Mouse (Mus musculus) midbrain, embryonic 16.5 days (tissue): ENCODE measurements around the gene Spsb4. TPM values are rescaled to one million over a fixed set of nuclear protein-coding genes. Genes with fewer than 3 reads are reported as not detected.

Source experiments
- ATAC-seq: fragments of 200-750 bp; cut with Nextera tagmentation; 2 replicates; pipeline ENCODE4 v1.8.0; 2017; ENCODE audit warnings: moderate TSS enrichment
- H3K27ac ChIP-seq: fragments of 300-500 bp; sonication (generic); 2 replicates; pipeline ENCODE4 v1.5.1; 2014; ENCODE audit warnings: mild to moderate bottlenecking, low read length, mixed read lengths
- H3K27me3 ChIP-seq: fragments of 300-500 bp; sonication (generic); 2 replicates; pipeline ENCODE4 v1.6.1; 2014; ENCODE audit warnings: low read depth, low read length, mixed read lengths; ENCODE audit not compliant: control insufficient read depth, insufficient read depth
- H3K36me3 ChIP-seq: fragments of 300-500 bp; sonication (generic); 2 replicates; pipeline ENCODE4 v1.6.1; 2014; ENCODE audit warnings: mild to moderate bottlenecking, low read length, moderate library complexity, mixed read lengths; ENCODE audit not compliant: control insufficient read depth, insufficient read depth
- H3K4me1 ChIP-seq: fragments of 300-500 bp; sonication (generic); 2 replicates; pipeline ENCODE4 v1.6.1; 2014; ENCODE audit warnings: mild to moderate bottlenecking, low read length, mixed read lengths; ENCODE audit not compliant: control insufficient read depth, insufficient read depth
- H3K4me2 ChIP-seq: fragments of 300-500 bp; sonication (generic); 2 replicates; pipeline ENCODE4 v1.6.1; 2014; ENCODE audit warnings: mild to moderate bottlenecking, low read length, mixed read lengths
- H3K4me3 ChIP-seq: fragments of 300-500 bp; sonication (generic); 2 replicates; pipeline ENCODE4 v1.5.1; 2014; ENCODE audit warnings: low read depth, mild to moderate bottlenecking, low read length, moderate library complexity, mixed read lengths
- H3K9ac ChIP-seq: fragments of 300-500 bp; sonication (generic); 2 replicates; pipeline ENCODE4 v1.6.1; 2014; ENCODE audit warnings: low read depth, low read length, mixed read lengths
- H3K9me3 ChIP-seq: fragments of 300-500 bp; sonication (generic); replicated peaks from 2 replicates; pipeline ENCODE4 v1.6.1; 2014; ENCODE audit warnings: mild to moderate bottlenecking, low read length, mixed read lengths; ENCODE audit not compliant: control insufficient read depth, poor library complexity, severe bottlenecking
- WGBS: fragments of 180-500 bp; shearing (Covaris S2); extraction: QIAGEN DNeasy Blood & Tissue Kit; methylation state at CpG from one replicate; pipeline ENCODE4 v1.1.7; 2014; 5-methylcytosine and 5-hydroxymethylcytosine counted together
- polyA plus RNA-seq: library from polyadenylated mRNA; unstranded; fragments of >200 nt; fragmentation: Nextera tagmentation; extraction: Ambion mirVana; gene quantifications from 2 replicates; pipeline ENCODE4 v1.2.1, GENCODE M21; 2015

The Spsb4 gene
- polyA plus RNA-seq, 1 experiment from 2014 or later: 23.5 TPM

- Histone ChIP-seq H3K27me3 (no peaks in the 10 kb centered on the region), H3K27ac (peak overlapping the region; percentile 96), H3K4me2 (peak overlapping the region; percentile 84), H3K4me3 (peak overlapping the region; percentile 76; the same call in 1 of the 2 replicates), H3K9me3 (no peaks in the 10 kb centered on the region), H3K9ac (peak overlapping the region; percentile 97; the same call in 1 of the 2 replicates), H3K36me3 (no peaks in the 10 kb centered on the region), H3K4me1 (peaks cover 29% of the 10 kb centered on the region)
- WGBS: 56% methylated on average over 2 of the region's 2 CpGs
- no peak for ATAC-seq
These were observed 1.0 kb upstream of the Spsb4 start for GRCm38 (mm10) chr9:97019686-97020085.

- WGBS: under 1% methylated on average over 11 of the region's 11 CpGs
- Histone ChIP-seq H3K4me3 (peak overlapping the region; percentile 76), H3K36me3 (no peaks in the 10 kb centered on the region), H3K9ac (peak overlapping the region; percentile 97), H3K4me1 (peaks cover 29% of the 10 kb centered on the region), H3K27ac (peak overlapping the region; percentile 96), H3K4me2 (peak overlapping the region; percentile 84), H3K27me3 (no peaks in the 10 kb centered on the region), H3K9me3 (no peaks in the 10 kb centered on the region)
- ATAC-seq: peak; percentile 28
These were observed 588 bp upstream of the Spsb4 start for GRCm38 (mm10) chr9:97019231-97019630.

GRCm38 (mm10) chr9:97017811-97018641, 617 bp downstream of the Spsb4 start:
- Histone ChIP-seq H3K9me3 (no peaks in the 10 kb centered on the region), H3K36me3 (no peaks in the 10 kb centered on the region), H3K27ac (peak overlapping the region; percentile 96), H3K4me3 (peak overlapping the region; percentile 76), H3K4me2 (peak overlapping the region; percentile 84), H3K9ac (peak overlapping the region; percentile 97), H3K27me3 (no peaks in the 10 kb centered on the region), H3K4me1 (peaks cover 34% of the 10 kb centered on the region)
- ATAC-seq: peak; percentile 85
- under 1% methylated on average over 62 of the region's 62 CpGs for WGBS

- Histone ChIP-seq H3K27me3 (no peaks in the 10 kb centered on the region), H3K4me1 (peaks cover 40% of the 10 kb centered on the region), H3K27ac (peak overlapping the region; percentile 96), H3K4me3 (peak overlapping the region; percentile 76), H3K4me2 (peak overlapping the region; percentile 84), H3K9me3 (no peaks in the 10 kb centered on the region), H3K36me3 (no peaks in the 10 kb centered on the region), H3K9ac (peak overlapping the region; percentile 97)
- ATAC-seq: no peak
- under 1% methylated on average over 34 of the region's 34 CpGs for WGBS
These were observed 1.4 kb downstream of the Spsb4 start for GRCm38 (mm10) chr9:97017121-97017810.

- Histone ChIP-seq H3K9me3 (no peaks in the 10 kb centered on the region), H3K9ac (no peak overlapping the region), H3K4me2 (peak overlapping the region; percentile 84), H3K36me3 (no peaks in the 10 kb centered on the region), H3K4me3 (no peak overlapping the region), H3K27me3 (no peaks in the 10 kb centered on the region), H3K4me1 (peaks cover 48% of the 10 kb centered on the region), H3K27ac (peak overlapping the region; percentile 30; the same call in 1 of the 2 replicates)
- WGBS: 13% methylated on average over 6 of the region's 6 CpGs
- no peak for ATAC-seq
These were observed 2.9 kb downstream of the Spsb4 start for GRCm38 (mm10) chr9:97015751-97016150.

- no peak overlapping the region for H3K9ac ChIP-seq
- WGBS: 77% methylated on average over 9 of the region's 9 CpGs
These were observed 4.9 kb downstream of the Spsb4 start for GRCm38 (mm10) chr9:97013698-97014097.

GRCm38 (mm10) chr9:97013153-97013552, 5.5 kb downstream of the Spsb4 start:
- Histone ChIP-seq H3K4me2 (no peak overlapping the region), H3K9me3 (peaks cover 3% of the 10 kb centered on the region; the same call in 1 of the 2 replicates), H3K4me1 (peaks cover 41% of the 10 kb centered on the region), H3K27me3 (no peaks in the 10 kb centered on the region), H3K9ac (no peak overlapping the region; the same call in 1 of the 2 replicates), H3K36me3 (no peaks in the 10 kb centered on the region), H3K27ac (peak overlapping the region; percentile 44; the same call in 1 of the 2 replicates), H3K4me3 (no peak overlapping the region)
- ATAC-seq: no peak
- 6% methylated on average over 6 of the region's 6 CpGs for WGBS

More at GRCm38 (mm10) chr9:97013698-97014097, 4.9 kb downstream of the Spsb4 start:
- Histone ChIP-seq H3K27ac (peak overlapping the region; percentile 44; the same call in 1 of the 2 replicates), H3K36me3 (no peaks in the 10 kb centered on the region), H3K4me3 (no peak overlapping the region), H3K27me3 (no peaks in the 10 kb centered on the region), H3K4me2 (no peak overlapping the region), H3K9me3 (no peaks in the 10 kb centered on the region), H3K4me1 (peaks cover 41% of the 10 kb centered on the region)
- ATAC-seq: no peak

- H3K27ac ChIP-seq: peak overlapping the region; percentile 59; the same call in 1 of the 2 replicates
- peaks cover 35% of the 10 kb centered on the region for H3K4me1 ChIP-seq
- no peak overlapping the region for H3K4me3 ChIP-seq
- no peaks in the 10 kb centered on the region for H3K36me3 ChIP-seq
- no peaks in the 10 kb centered on the region for H3K27me3 ChIP-seq
- no peak overlapping the region; the same call in 1 of the 2 replicates for H3K9ac ChIP-seq
- peak; percentile 44; the same call in 1 of the 2 replicates for ATAC-seq
- 35% methylated on average over 15 of the region's 15 CpGs for WGBS
- H3K9me3 ChIP-seq: peaks cover 6% of the 10 kb centered on the region; the same call in 1 of the 2 replicates
- 0 out of 2 replicates have a peak overlapping the region, but pooled peaks have one; percentile 6 for H3K4me2 ChIP-seq
These were observed 7.0 kb downstream of the Spsb4 start for GRCm38 (mm10) chr9:97011454-97012195.
